Mouse (Mus musculus) C2C12 (cell line): ENCODE data around the gene Ece2.

Source experiments
- CTCF ChIP-seq: IDR thresholded peaks from one replicate; pipeline ENCODE4 v1.5.1; 2011; ENCODE audit not compliant: control insufficient read depth, insufficient read depth, insufficient read length
- MYOD1 ChIP-seq: IDR thresholded peaks from one replicate; pipeline ENCODE4 v1.6.1; 2011; ENCODE audit warnings: low read depth; ENCODE audit not compliant: control insufficient read depth, insufficient read length

DNA sequence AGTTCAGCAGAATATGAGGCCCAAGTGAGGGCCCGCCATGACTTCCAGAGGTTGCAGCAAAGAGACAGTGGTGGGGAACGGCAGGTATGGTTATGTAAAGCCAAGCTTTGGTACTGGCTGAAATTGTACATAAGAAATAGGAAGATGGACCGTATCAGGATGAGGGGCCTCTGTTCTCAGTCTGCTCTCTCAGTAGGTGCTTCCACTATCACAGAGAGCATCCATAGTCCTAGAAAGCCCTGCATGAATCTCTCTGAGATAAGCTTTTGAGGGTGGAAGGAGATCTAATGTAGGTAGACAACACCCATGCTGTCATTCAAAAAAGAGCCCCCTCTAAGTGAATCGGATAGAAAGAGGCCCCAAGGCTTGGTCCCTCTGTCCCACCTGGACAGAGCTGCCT, 33.9 kb upstream of the Ece2 start:
- TF ChIP-seq CTCF (no peak), MYOD1 (no peak)
